Mouse (Mus musculus) urinary bladder, postnatal 10 days (tissue): Measurements from ENCODE around the gene Clec4b1.
"Not testable (repeated sequence)": the region's sequence is repeated elsewhere in the genome, so short reads cannot be mapped to it uniquely, and the experiment has no call there.

Experiments
- DNase-seq: peaks from one replicate; pipeline ENCODE4 v3.0.0; 2022; ENCODE audit warnings: low spot score

The Clec4b1 gene

GRCm38 (mm10) chr6:123049742-123050372 is at the start of gene Clec4b1:
Gene Clec4b1, plus strand, starts transcription at chr6:123049962.
- DNase-seq, result no peak

DNA sequence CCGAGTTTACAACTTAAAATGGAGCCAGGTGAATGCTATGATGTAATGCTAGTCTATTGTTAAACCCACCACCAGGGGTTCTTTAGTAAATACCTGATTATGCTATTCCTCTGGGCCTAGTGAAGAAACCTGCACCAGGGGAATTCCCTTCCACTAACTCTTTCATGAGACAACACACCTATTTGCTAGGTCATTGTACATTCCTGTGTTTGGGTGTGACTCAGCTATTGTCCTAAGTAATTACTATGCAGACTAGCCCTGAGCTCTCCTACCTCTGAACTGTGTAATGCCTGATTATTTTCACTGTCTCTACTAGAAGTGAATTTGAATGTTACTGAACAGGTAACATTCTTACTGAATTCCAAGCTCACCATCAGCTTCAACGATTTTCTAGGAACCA is 45.1 kb upstream of the Clec4b1 start:
- DNase-seq, result not testable (repeated sequence)

- DNase-seq, result no peak
These were observed 44.2 kb upstream of the Clec4b1 start for GRCm38 (mm10) chr6:123005591-123005990.

GRCm38 (mm10) chr6:123095125-123095843 is 45.5 kb downstream of the Clec4b1 start:
- no peak for DNase-seq

- not testable (repeated sequence) for DNase-seq
These were observed 56.4 kb downstream of the Clec4b1 start, which contains the start of gene Clec4a2 for GRCm38 (mm10) chr6:123106128-123106527. Gene Clec4a2, plus strand, starts transcription at chr6:123106428.
